Mouse (Mus musculus) megakaryocyte, embryonic 14.5 days (primary cell): ENCODE results near the gene AC161166.1.

ENCODE experiments used
- FLI1 ChIP-seq: IDR thresholded peaks from 2 replicates; pipeline ENCODE4 v1.6.1; 2012; ENCODE audit warnings: low read length, inconsistent platforms, mixed read lengths
- GATA1 ChIP-seq: IDR thresholded peaks from 3 replicates; pipeline ENCODE4 v1.6.1; 2012; ENCODE audit warnings: mixed read lengths, low read length, inconsistent platforms, borderline replicate concordance

- TF ChIP-seq GATA1: no peak
- no peak for TF ChIP-seq FLI1
Observed at GRCm38 (mm10) chr7:24525686-24526420, 13.6 kb upstream of the AC161166.1 start.
